Mouse (Mus musculus): ENCODE measurements around the gene Atp6v0e.

GRCm38 (mm10) chr17:26620292-26620691, 42.7 kb upstream of the Atp6v0e start:
- TF ChIP-seq EP300 (IDR thresholded peaks at IDR 0.05; ENCODE audit: insufficient read depth, low read depth, low read length) (no peak), POLR2A (IDR thresholded peaks at IDR 0.05; ENCODE audit: insufficient read depth, low read depth, low read length) (no peak), CTCF (IDR thresholded peaks at IDR 0.05) (no peak)
